Mouse (Mus musculus) adrenal gland, adult 10 weeks (tissue): ENCODE data around the gene S1pr1. TPM values are rescaled to one million over a fixed set of nuclear protein-coding genes. Genes with fewer than 3 reads are reported as not detected.

Source experiments
- polyA plus RNA-seq: library from polyadenylated mRNA; stranded (reverse); fragments of 350-450 nt; fragmentation: Illumina TruSeq; extraction: RNeasy Lipid Tissue Mini Kit (QIAGEN cat#74804); gene quantifications from one replicate; pipeline ENCODE4 v1.2.3, GENCODE M21; 2014; ENCODE audit warnings: low read depth, low replicate concordance

S1pr1 gene
- 58.6 TPM for polyA plus RNA-seq

GRCm38 (mm10) chr3:115714671-115715651 is at the start of gene S1pr1:
TSS of gene S1pr1 (minus strand) at chr3:115715072.

Other genes with a start within 250 kb of the S1pr1 start
- 16.0 TPM for gene Dph5, start 172.8 kb upstream of the S1pr1 start, polyA plus RNA-seq